Comparison of ENCODE assay signal across 10 mouse cellular contexts in the genomic region with DNA sequence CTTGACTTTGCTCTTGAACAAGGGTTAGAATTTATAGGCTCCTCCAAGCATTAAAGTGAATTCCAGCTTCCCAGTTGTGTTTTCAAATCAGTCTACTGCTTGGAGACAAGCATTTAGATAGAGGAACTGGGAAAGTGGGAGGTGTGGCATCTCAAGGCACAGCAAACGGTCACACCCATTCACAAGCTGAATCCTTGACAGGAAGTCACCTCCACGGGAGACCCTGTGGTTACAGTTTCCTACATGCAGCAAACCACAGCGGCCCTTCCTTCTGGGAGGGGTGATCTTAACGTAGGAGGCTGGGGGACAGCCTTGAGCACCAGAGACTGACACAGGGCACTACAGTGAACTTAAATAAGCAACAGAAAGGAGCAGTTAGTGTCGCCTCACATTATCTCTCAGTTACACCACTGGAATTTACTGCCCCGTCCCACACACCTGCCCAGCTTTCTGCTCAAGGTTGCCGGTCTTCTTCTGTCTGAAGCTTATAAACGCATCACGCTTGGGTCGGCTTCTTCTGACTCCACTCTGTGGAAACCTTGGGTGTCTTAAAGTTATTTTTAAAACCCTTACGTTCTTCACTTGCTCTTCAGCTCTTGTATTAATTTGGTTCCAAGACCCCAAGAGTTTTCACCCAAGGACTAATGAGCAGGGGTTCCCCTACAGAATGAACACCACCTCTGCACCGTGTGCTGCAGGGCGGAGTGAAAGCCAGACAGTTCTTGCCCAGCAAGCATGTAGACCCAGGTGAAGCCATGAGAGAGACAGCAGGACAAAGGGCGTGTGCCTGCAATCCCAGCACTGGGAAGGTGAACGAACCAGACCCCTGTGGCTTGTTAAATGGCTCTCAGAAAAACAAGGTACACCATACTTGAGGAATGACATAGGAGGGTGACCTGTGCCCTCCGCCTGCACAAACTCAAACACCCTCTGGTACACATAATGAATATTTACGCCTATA.
DNase-seq lines count a peak whose midpoint lies in the region; ATAC-seq and TF ChIP-seq lines count a peak whose summit lies in the region.
"Had no signal": no experiment of that assay in that cellular context is flagged by ENCODE, and none has a peak within 500 bp of the region (broad histone marks: within the 10 kb centered on the region; RNA-seq: fewer than 3 reads in every experiment).

No protein-coding gene starts in this region.

- WGBS in hindbrain, embryonic 10.5 days = 47% methylated on average over 17 of the region's 17 CpGs
- WGBS in hindbrain, embryonic 14.5 days = 58% methylated on average over 17 of the region's 17 CpGs
- WGBS in intestine, postnatal 0 days = 33% methylated on average over 17 of the region's 17 CpGs

- peak overlapping the region; percentile 72; the same call in 1 of the 2 replicates for H3K27ac ChIP-seq in hindbrain, embryonic 10.5 days
- H3K27ac ChIP-seq in hindbrain, embryonic 14.5 days = no peak overlapping the region
- peak overlapping the region; percentile 87 for H3K27ac ChIP-seq in intestine, postnatal 0 days (ENCODE audit: low read depth, low read length)
- H3K27ac ChIP-seq in layer of hippocampus, adult 2 months = no peak overlapping the region

- no peak for TF ChIP-seq CTCF in intestine, postnatal 0 days (IDR thresholded peaks at IDR 0.05; ENCODE audit: low read depth)
- TF ChIP-seq CTCF in layer of hippocampus, adult 2 months (conservative IDR thresholded peaks at IDR 0.05) = no peak

- H3K27me3 ChIP-seq in hindbrain, embryonic 10.5 days (ENCODE audit: insufficient read depth, poor library complexity, severe bottlenecking) = no peaks in the 10 kb centered on the region; the same call in 1 of the 2 replicates
- no peaks in the 10 kb centered on the region for H3K27me3 ChIP-seq in hindbrain, embryonic 14.5 days (ENCODE audit: control insufficient read depth, insufficient read depth, low read length)
- no peaks in the 10 kb centered on the region for H3K27me3 ChIP-seq in intestine, postnatal 0 days (replicated peaks; ENCODE audit: control insufficient read depth, insufficient read depth, low read length)

- H3K9ac ChIP-seq in hindbrain, embryonic 14.5 days = no peak overlapping the region
- H3K9ac ChIP-seq in intestine, postnatal 0 days (ENCODE audit: low read depth, low read length) = no peak overlapping the region

- no peak for DNase-seq in hindbrain, embryonic 10.5 days (ENCODE audit: low spot score)
- no peak for DNase-seq in hindbrain, embryonic 14.5 days (ENCODE audit: low spot score)
- peak; percentile 90 for DNase-seq in ES-CJ7 (ENCODE audit: low read depth, low spot score)
- peak; percentile 71 for DNase-seq in naive thymus-derived CD4-positive, alpha-beta T cell, adult 2 months (ENCODE audit: low read depth)
- DNase-seq in adrenal gland, adult (ENCODE audit: inconsistent age in 2 of 2, low spot score in 1 of 2) = no peak
- DNase-seq in frontal cortex, postnatal 36 days (ENCODE audit: low spot score in 2 of 2) = no peak
- DNase-seq in layer of hippocampus, adult 2 months (ENCODE audit: low spot score in 2 of 2) = no peak
- DNase-seq: cerebellum, postnatal 36 days had no signal

- 0 out of 2 replicates have a peak, but pooled peaks cover 2% of the 10 kb centered on the region for H3K9me3 ChIP-seq in hindbrain, embryonic 10.5 days
- H3K9me3 ChIP-seq in hindbrain, embryonic 14.5 days (ENCODE audit: control insufficient read depth, low read length) = no peaks in the 10 kb centered on the region
- no peaks in the 10 kb centered on the region for H3K9me3 ChIP-seq in intestine, postnatal 0 days (ENCODE audit: control insufficient read depth)

- peaks cover 36% of the 10 kb centered on the region for H3K4me1 ChIP-seq in hindbrain, embryonic 10.5 days (replicated peaks)
- peaks cover 9% of the 10 kb centered on the region; the same call in 1 of the 2 replicates for H3K4me1 ChIP-seq in hindbrain, embryonic 14.5 days (replicated peaks; ENCODE audit: control insufficient read depth, insufficient read depth, low read length)
- peaks cover 15% of the 10 kb centered on the region; the same call in 1 of the 2 replicates for H3K4me1 ChIP-seq in intestine, postnatal 0 days (replicated peaks; ENCODE audit: control insufficient read depth, insufficient read depth, low read length)

- no peak for ATAC-seq in hindbrain, embryonic 14.5 days (ENCODE audit: low FRiP score)
- peak; percentile 36 for ATAC-seq in intestine, postnatal 0 days

- no peaks in the 10 kb centered on the region for H3K36me3 ChIP-seq in hindbrain, embryonic 10.5 days
- no peaks in the 10 kb centered on the region for H3K36me3 ChIP-seq in hindbrain, embryonic 14.5 days (replicated peaks; ENCODE audit: control insufficient read depth, insufficient read depth)
- peaks cover 3% of the 10 kb centered on the region; the same call in 1 of the 2 replicates for H3K36me3 ChIP-seq in intestine, postnatal 0 days (ENCODE audit: control insufficient read depth, insufficient read depth)
- H3K36me3 ChIP-seq: G1E had no signal

- H3K4me2 ChIP-seq in hindbrain, embryonic 14.5 days (replicated peaks) = no peak overlapping the region
- peak overlapping the region; percentile 52 for H3K4me2 ChIP-seq in intestine, postnatal 0 days (replicated peaks; ENCODE audit: low read depth)

- H3K4me3 ChIP-seq in hindbrain, embryonic 10.5 days = no peak overlapping the region
- H3K4me3 ChIP-seq in hindbrain, embryonic 14.5 days (replicated peaks; ENCODE audit: low read length) = no peak overlapping the region
- H3K4me3 ChIP-seq in intestine, postnatal 0 days (ENCODE audit: low read depth, low read length) = 0 out of 2 replicates have a peak overlapping the region, but pooled peaks have one; percentile 2
- H3K4me3 ChIP-seq in layer of hippocampus, adult 2 months = no peak overlapping the region

Comparison
In these comparisons a context has a peak if more than half of its experiments do, and no peak if none do; other contexts are left out.
1. H3K27ac ChIP-seq: peak in hindbrain, embryonic 10.5 days (single experiment) and intestine, postnatal 0 days (single experiment); none in hindbrain, embryonic 14.5 days (single experiment) and layer of hippocampus, adult 2 months (single experiment).
2. DNase-seq: peak in ES-CJ7 (single experiment) and naive thymus-derived CD4-positive, alpha-beta T cell, adult 2 months (single experiment); none in hindbrain, embryonic 10.5 days (single experiment), hindbrain, embryonic 14.5 days (single experiment), adrenal gland, adult (0 of 2), frontal cortex, postnatal 36 days (0 of 2) and layer of hippocampus, adult 2 months (0 of 2).